Mouse (Mus musculus) heart, adult 18-20 months (tissue): ENCODE results near the gene Zmym4. TPM values are rescaled to one million over a fixed set of nuclear protein-coding genes. Genes with fewer than 3 reads are reported as not detected.
"Not testable (repeated sequence)": the region's sequence is repeated elsewhere in the genome, so short reads cannot be mapped to it uniquely, and the experiment has no call there.

ENCODE experiments used
- DNase-seq, 2 experiments: peaks; one replicate each; pipeline ENCODE4 v3.0.0; 2021 to 2022; ENCODE audit warnings: mixed read lengths in 1 of 2
- long read RNA-seq, 2 experiments: library from polyadenylated mRNA; stranded (forward); transcript quantifications; one replicate each; pipeline ENCODE4 v2.0.0; 2021
- total RNA-seq, 2 experiments: library from RNA; stranded (reverse); gene quantifications; 2 replicates each; pipeline ENCODE4 v1.2.3; 2021

The Zmym4 gene
- 10 to 100 TPM; 20.0 to 23.1 TPM for total RNA-seq
- long read RNA-seq, experiment 1, partial matches to known transcripts = 0 of 1 reads
- long read RNA-seq, experiment 1, other reads (novel, unspliced or antisense) = 1 of 1 reads
- long read RNA-seq, experiment 2, partial matches to known transcripts = 1 of 1 reads
- long read RNA-seq, experiment 2, other reads (novel, unspliced or antisense) = 0 of 1 reads

DNA sequence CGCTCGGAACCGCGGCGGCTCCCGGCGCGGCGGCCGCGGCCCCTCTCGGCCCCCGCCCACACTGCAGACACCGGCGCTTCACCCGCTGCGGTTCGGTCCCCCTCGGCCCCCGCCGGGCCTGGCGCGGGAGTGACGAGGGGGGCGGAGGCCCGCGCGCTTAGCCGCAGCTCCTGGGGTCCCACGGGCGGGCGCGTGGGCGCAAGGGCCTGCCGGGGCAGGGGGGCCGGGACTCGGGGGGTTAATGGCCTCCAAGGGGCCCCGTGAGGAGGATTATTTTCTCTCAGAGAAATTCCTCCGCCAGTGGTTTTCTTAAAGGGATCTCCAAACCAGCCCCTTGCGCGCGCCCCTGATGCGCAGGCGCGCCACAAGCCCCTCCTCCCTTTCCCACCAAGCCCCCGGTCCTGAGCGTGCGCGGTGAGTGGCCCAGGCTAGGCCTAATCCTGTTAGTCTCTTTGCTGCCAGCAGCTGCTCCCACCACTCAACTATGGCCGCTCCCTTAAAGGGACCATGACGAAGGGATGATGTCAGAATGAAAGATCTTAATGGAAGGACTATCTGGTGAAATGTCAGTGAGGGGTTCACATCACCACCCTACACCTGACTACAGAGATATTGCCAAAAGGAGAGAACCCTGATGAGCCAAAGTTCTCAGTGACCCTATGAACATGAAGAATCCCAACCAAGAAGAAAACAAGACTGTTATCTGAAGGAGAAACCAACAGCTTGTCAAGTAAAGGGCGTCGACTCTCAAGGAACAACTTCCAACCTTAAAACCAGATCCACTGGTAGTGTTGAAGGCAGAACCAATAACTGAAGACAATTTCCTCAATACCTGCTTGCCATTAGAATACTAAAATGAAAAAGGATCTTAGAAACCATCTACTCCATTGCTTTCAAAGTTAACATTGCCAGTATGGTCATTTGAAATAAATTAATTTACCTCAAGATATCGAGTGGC lies at the start of gene Zmym4:
Gene Zmym4 (minus strand): TSS at position 272 of the 958 bp plus-strand sequence.
- DNase-seq = peak; percentile 94 to 95

DNA sequence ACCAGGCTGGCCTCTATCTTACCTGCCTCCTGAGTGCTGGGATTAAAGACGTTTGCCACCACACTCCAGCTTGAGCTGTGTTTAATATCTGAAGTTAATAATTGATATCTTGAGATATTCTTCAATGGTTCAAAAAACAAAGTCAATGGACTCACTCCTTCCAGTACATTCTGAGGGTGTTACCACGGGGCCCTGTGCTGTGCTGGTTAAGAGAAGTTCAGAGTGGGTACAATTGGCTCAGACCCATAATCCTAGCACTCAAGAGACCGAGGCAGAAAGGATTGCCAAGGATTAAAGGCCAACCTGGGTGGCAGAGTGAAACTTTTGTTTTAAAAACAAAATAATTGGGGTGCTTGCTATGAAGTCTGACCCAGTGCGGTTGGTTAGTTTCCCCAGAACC lies 48.4 kb upstream of the Zmym4 start:
- no peak for DNase-seq

DNA sequence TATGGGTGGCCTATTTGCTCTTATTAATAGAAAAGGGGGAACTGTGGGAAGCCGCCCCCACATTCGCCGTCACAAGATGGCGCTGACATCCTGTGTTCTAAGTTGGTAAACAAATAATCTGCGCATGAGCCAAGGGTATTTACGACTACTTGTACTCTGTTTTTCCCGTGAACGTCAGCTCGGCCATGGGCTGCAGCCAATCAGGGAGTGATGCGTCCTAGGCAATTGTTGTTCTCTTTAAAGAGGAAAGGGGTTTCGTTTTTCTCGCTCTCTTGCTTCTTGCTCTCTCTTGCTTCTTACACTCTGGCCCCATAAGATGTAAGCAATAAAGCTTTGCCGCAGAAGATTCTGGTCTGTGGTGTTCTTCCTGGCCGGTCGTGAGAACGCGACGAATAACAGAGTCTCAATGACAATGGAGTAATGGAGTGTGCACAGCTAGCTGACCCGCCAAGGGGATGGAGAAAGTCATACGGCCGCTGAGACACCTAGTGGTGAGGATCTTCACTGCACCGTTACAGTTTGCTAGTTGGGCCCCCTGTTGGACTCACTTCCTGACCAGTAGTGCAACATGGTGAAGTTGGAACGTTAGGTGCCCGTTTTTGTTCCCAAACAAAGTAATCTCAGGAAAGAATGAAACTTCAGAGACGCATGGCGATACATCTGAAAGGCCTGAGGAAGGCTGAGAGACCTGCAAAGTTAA lies 47.5 kb upstream of the Zmym4 start:
- DNase-seq = peak; percentile 85 to 91

DNA sequence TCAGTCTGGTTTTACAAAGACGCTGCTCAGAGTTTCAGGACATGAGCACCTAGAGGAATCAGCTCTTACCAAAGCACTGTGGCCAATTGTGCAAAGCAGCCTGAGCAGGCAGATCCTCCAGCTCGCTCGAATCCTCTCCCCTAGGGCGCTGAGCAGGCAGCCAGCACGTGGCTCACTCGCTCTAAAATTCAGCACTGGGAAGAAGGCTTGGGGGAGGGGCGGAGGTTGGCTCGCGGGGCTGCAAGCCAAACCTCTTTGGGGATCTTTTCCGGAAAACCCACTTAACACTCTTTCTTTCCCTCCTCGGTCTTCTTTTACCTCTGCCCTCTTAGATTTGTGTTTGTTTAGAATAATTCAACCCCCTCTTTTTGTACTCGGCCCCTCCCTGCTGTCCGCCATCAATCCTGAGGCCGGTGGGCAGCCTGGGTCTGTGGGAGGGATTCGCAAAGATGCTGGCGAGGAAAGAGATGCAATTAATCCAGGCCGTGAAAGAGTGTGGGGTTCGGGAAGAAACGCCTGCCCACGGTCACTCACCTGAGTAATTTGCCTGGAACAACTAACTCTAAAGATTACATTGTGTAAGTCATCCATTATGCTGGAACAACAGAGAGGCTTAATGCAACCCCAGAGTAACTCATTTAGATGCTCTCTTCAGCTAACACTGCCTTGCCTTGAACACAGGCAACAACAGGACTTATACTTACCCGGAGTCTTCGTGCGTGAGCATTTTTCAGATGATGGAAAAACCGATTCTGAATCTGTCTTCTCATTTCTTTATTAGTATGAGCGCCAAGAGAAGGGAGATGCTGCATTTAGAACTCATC lies 37.4 kb upstream of the Zmym4 start:
- peak; percentile 23 to 25 for DNase-seq

DNA sequence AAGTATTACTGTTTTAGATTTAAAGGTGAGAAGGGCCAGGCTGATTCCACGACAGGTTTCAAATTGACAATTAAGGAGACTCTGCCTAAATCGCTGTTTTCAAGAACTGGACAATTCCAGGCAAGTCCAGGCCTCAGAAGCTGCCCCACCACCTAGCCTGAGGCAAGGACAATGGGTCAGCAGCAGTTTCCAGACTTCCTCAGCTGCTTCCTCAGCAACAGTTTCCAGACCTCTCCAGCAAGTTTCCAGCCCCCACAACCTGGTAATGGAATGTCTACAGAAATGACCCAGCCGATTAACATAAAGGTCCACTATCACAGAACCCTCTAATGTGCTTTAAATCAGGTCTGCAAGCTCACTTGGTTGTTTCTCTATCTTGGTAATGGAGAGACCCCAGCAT lies 36.4 kb upstream of the Zmym4 start:
- DNase-seq = no peak

DNA sequence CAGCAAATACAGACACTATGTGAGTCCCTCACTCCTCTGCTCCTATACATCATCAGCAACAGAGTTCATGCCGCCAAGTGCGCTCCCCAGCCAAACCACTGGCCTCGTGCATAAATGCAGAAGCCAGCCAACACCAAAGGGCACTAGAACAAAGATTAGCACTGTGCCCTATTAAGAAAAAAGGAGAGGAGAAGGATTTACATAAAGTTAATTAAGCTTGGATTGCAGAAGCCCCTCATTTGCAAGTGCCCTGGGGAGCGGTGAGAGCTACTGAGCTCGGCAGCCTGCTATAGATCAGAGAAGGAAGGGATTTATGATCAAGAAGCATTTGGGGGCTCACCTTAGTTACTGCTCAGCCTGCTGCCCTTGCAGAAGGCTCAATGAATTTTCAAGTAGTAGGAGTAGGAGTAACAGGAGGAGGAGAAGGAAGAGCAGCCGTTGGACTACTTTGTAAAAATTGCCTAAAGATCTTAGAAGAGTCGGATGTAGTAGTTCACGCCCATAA lies 32.7 kb upstream of the Zmym4 start:
- no peak for DNase-seq

DNA sequence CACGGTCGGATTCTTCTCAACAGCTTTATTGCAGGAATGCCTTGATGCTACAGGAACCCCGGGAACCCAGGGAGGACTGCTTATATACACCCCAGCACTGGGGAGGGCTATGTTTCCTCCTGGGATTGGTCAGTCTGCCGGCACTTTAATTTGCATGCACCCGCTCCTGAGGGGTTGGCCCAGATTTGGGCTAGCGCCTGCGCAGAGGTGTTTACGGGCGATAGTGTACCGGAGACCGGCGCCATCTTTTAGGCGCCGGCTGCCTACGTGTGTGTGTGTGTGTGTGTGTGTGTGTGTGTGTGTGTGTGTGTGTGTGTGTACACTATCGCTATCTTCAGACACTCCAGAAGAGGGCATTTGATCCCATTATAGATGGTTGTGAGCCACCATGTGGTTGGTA lies 31.4 kb upstream of the Zmym4 start:
- not testable (repeated sequence) for DNase-seq

DNA sequence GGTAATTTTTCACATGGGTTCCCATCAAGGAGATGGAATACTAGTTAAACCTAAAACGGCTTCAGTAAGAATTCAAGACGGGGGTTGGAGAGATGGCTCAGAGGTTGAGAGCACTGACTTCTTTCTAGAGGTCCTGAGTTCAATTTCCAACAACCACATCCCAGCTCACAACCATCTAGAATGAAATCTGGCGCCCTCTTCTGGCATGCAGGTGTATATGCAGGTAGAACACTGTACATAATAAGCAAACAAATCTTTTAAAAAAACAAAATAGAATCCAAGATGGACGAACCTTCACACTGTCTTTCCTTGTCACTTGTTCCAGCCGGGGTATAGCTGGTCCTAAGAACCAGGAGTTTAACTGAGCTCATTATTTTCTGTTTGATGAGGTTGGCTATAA lies 24.4 kb upstream of the Zmym4 start:
- peak in 1 of 2 experiments; percentile 7 for DNase-seq

DNA sequence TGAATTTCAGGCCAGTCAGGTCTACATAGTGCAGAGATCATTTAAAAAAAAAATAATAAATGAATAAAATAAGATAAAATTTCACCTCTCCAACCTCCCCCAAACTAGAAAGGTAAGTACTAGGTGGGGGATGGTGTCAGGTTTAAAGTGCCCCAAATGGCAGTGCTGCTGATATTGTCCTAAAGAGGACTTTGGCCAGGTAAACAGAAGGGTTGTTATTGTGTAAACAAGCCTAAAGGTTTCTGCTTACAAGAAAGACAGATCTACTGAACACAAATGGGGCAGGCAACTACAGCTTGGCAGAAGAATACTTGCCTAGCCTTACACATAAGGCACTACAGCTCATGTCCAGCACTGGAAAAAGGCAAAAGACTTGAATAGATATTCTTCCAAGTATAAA lies 22.6 kb upstream of the Zmym4 start:
- no peak for DNase-seq

DNA sequence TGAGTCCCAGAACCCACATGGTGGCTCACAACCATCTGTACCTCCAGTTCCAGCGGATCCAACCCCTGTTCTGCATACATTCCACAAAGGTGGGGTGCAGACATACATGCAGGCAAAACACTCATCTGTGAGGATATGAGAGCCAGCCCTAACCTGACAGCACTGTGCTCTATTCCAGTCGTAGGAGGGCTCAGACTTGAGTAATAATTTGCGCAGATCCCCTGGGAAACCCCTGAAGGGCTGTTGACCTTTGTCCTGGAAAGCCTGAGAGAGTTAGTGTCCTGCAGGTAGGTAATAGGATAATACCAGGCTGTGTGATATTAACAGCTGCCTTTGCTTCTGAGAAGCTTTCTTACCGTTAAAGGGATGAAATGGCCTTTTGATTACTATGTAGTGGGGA lies 20.6 kb upstream of the Zmym4 start:
- no peak for DNase-seq

DNA sequence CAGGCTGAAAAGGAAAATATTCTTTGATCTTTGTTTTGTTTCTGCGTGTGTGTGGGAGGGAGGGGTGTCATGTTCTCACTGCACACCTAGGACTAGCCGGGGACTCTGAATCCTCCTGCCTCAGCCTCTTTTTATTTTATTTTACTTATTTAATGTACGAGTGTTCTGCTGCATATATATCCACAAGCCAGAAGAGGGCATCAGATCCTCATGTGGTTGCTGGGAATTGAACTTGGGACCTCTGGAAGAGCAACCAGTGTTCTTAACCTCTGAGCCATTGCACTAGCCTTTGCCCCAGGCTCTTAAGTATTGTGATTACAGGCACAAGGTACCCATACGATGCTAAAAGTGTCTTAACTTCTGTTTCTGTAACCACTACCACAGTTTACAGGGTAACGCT lies 18.8 kb upstream of the Zmym4 start:
- DNase-seq = no peak

DNA sequence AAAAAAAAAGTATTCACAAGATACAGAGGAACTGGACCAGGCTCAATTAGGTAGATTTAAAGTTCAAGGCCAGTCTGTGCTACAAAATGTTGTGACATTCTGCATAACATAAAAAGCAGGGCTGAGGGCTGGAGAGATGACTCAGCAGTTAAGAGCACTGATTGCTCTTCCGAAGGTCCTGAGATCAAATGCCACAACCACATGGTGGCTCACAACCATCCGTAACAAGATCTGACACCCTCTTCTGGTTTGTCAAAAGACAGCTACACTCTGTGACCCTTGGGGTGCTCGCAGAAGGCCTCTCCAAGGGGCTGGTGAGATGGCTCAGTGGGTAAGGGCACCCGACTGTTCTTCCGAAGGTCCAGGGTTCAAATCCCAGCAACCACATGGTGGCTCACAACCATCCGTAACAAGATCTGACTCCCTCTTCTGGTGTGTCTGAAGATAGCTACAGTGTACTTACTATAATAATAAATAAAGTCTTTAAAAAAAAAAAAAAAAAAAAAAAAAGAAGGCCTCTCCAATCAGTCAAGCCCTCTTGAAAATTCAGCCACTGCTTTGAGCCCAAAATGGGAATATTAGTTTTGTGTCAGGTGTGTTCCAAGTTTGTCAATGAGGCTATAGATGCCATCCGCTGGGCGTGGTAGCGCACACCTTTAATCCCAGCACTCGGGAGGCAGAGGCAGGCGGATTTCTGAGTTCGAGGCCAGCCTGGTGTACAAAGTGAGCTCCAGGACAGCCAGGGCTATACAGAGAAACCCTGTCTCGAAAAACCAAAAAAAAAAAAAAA lies 16.0 kb upstream of the Zmym4 start:
- not testable (repeated sequence) for DNase-seq

DNA sequence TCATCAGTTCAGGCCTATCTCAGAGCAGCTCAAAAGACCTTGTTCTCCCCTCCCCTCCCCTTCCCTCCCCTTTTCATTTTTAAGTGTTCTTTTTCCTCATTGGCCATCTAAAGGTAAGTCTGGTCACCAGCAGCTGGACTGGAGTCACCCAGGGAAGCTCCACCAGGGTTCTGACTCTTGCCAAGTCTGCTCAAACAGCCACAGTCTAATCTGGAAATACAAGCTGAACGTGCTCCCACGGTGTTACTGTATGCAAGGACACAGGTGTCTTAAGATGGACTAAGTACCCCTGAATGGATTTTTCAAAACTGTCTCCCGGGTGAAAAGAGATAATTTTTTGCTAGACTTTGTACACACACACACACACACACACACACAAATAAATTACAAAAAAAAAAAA lies 15.4 kb upstream of the Zmym4 start:
- peak in 1 of 2 experiments; percentile 7 for DNase-seq

DNA sequence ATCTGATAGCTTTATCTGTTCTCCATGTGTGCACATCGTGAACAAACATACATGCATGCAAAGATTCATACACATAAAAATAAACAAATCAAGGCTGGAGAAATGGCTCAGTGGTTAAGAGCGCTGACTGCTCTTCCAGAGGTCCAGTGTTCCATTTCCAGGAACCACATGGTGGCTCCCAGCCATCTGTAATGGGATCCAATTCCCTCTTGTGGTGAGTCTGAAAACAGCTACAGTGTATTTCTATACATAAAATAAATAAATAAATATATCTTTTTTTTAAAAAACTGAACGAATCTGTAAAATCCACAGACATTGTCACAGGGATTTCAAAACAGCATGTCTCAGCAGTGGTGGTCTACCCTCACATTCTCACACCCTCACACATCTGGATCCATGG lies 10.8 kb upstream of the Zmym4 start:
- no peak for DNase-seq

DNA sequence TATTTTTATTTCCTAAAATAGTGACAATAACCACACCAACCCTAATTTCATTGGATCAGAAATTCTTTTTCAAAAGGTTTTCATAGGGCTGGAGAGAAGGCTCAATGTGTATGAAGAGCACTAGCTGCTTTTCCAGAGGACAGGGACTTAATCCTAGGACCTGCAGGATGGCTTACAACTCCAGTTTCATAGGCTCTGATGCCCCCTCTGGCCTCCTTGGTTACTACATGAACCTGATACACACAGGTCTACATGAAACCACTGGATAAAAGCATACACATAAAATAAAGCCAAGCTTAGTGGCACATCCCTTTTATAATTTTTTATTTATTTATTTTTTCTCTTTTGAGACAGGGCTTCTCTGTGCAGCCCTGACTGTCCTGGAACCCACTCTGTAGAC lies 9.5 kb upstream of the Zmym4 start:
- DNase-seq = peak; percentile 4 to 36

DNA sequence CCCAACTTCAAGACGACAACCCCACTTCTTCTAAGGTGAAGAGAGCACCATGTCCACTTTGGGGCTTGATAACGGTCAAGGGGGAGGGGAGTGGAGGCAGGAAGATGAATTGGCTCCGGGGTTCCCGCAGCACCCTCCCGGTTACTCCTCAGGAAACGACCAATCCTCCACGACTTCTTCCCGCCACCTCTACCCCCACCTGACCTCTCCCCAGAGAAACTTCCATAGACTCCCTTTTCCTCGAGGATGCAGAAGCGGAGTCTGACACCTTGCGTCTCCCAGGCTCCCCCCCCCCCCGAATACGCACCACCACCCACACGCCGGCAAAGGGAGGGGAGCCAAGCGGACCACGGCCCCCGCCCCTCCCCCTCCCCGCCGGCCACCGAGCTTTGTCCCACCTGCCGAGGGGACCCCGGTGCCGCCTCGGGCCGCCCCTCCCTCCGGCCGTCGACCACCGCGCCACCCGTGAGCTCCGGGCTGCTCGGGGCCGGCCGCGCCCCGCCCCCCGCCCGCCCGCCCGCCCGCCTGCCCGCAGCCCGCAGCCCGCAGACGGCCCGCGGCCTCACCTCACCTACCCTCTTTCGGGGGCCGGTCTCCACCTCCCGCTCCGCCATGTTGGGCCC lies 583 bp downstream of the Zmym4 start:
- peak; percentile 15 to 31 for DNase-seq

DNA sequence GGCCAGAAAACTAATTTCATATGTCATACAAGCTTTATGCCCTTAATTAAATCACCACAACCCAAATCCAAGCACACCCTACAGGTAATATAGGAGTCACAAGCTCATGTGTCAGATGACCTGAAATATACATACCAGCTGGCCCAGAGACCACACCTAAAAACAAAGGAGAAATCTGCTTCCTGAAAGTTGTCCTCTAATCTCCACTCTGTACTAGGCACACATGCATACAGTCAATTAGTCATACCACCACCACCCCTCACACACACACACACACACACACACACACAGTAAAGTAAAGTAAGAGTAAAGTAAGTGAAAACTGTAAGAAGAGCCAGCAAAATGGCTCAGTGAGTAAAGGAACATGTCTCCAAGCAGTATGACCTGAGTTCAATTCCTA lies 9.3 kb downstream of the Zmym4 start:
- DNase-seq = no peak

DNA sequence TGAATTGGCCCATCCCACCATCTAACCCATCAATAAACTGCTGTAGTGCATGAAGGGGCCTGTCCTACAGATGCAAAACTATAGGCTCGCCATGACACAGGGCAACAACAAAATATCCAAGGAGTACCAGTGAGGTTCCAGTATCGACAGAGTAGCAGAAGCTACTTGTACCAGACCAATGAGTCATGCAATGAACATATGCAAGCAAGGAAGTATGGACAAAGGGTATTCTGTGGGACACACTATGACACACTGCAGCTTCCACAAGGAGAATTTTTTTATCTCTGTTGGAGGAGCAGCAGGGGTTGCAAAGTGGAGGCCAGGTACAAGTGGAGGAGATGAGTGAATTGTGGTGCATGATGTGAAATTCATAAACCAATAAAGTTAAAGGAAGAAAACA lies 9.7 kb downstream of the Zmym4 start:
- DNase-seq = no peak

DNA sequence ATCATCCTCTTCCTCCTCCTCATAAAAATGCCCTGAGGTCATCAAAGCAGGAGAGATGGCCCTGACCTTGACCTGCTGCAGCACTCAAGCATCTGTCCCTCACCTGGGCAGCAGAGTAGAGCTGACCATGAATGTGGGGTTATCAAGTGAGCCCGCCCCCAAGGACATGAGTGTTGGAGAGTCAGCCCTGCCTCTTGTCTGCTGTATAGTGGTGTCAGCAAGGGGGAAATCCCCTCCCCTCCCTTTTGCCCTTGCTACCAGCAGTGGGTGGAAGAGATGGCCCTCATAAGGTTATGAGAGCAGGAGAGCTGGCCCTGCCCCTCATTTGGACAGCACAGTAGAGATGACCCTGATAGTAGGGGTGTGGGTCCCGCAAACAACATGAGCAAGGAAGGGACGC lies 10.5 kb downstream of the Zmym4 start:
- DNase-seq = no peak

DNA sequence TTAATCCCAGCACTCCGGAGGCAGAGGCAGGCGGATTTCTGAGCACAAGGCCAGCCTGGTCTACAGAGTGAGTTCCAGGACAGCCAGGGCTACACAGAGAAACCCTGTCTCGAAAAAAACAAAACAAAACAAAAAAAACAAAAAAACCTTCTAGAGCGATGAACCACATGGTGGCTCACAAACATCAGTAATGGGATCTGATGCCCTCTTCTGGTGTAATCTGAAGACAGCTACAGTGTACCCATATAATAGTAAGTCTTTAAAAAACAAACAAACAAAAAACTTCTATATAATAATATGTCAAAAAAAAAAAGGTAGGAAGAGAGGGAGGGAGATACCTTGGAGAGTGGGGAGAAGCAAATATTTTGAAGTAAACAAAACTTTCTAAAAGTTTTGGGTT lies 17.1 kb downstream of the Zmym4 start:
- DNase-seq = not testable (repeated sequence)

DNA sequence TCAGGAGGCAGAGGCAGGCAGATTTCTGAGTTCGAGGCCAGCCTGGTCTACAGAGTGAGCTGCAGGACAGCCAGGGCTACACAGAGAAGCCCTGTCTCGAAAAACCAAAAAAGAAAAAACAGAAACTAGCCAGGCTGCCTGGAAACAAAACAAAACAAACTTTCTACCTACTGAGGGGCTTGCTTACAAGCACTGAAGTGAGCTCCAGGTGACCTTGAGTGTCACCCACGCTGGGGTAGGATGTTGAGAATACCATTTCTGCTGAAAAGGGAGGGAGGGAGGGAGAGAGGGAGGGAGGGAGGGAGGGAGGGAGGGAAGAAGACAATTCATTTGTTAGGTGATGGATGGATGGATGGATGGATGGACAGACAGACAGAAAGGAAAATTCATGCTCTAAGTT lies 24.5 kb downstream of the Zmym4 start:
- DNase-seq = no peak
